Mouse (Mus musculus) midbrain, postnatal 0 days (tissue): ENCODE measurements at regions not wholly inside any gene's neighbourhood (a gene's known extent, or its start where the extent isn't known, plus 50 kb on each side); places are given as distances from the start of the nearest gene placed in this dataset.

Source experiments
- ATAC-seq: fragments of 200-750 bp; cut with Nextera tagmentation; 2 replicates; pipeline ENCODE4 v1.8.0; 2017; ENCODE audit warnings: moderate number of reproducible peaks, mild to moderate bottlenecking, moderate TSS enrichment, moderate library complexity; ENCODE audit not compliant: low FRiP score
- DNase-seq: peaks from one replicate; pipeline ENCODE4 v3.0.0-alpha.2; 2015; ENCODE audit warnings: low spot score
- H3K27ac ChIP-seq: fragments of 300-500 bp; sonication (generic); 2 replicates; pipeline ENCODE4 v1.5.1; 2014; ENCODE audit warnings: low read depth, mild to moderate bottlenecking, low read length, mixed read lengths
- H3K27me3 ChIP-seq: fragments of 300-500 bp; sonication (generic); 2 replicates; pipeline ENCODE4 v1.6.1; 2014; ENCODE audit warnings: low read length, control low read depth, mixed read lengths; ENCODE audit not compliant: insufficient read depth
- H3K36me3 ChIP-seq: fragments of 300-500 bp; sonication (generic); 2 replicates; pipeline ENCODE4 v1.6.1; 2014; ENCODE audit warnings: low read length, control low read depth, mixed read lengths; ENCODE audit not compliant: insufficient read depth
- H3K4me1 ChIP-seq: fragments of 300-500 bp; sonication (generic); 2 replicates; pipeline ENCODE4 v1.6.1; 2014; ENCODE audit warnings: mild to moderate bottlenecking, control low read depth, antibody characterized with exemption, low read length, mixed read lengths; ENCODE audit not compliant: insufficient read depth
- H3K4me2 ChIP-seq: fragments of 300-500 bp; sonication (generic); 2 replicates; pipeline ENCODE4 v1.6.1; 2014; ENCODE audit warnings: low read depth, mild to moderate bottlenecking, low read length, mixed read lengths; ENCODE audit not compliant: poor library complexity, severe bottlenecking
- H3K4me3 ChIP-seq: fragments of 300-500 bp; sonication (generic); 2 replicates; pipeline ENCODE4 v1.5.1; 2014; ENCODE audit warnings: low read depth, mild to moderate bottlenecking, low read length, moderate library complexity
- H3K9ac ChIP-seq: fragments of 300-500 bp; sonication (generic); replicated peaks from 2 replicates; pipeline ENCODE4 v1.6.1; 2014; ENCODE audit warnings: mild to moderate bottlenecking, low read length, moderate library complexity, mixed read lengths; ENCODE audit not compliant: poor library complexity, severe bottlenecking
- H3K9me3 ChIP-seq: fragments of 300-500 bp; sonication (generic); 2 replicates; pipeline ENCODE4 v1.6.1; 2016; ENCODE audit warnings: low read length, control low read depth
- CTCF ChIP-seq: IDR thresholded peaks from 2 replicates; pipeline ENCODE4 v1.5.1; 2016; ENCODE audit warnings: antibody characterized with exemption, mild to moderate bottlenecking
- WGBS: fragments of 180-500 bp; shearing (Covaris S2); extraction: QIAGEN DNeasy Blood & Tissue Kit; methylation state at CpG from one replicate; pipeline ENCODE4 v1.1.7; 2014; 5-methylcytosine and 5-hydroxymethylcytosine counted together

- Histone ChIP-seq H3K9ac (no peak overlapping the region), H3K36me3 (no peaks in the 10 kb centered on the region), H3K27me3 (no peaks in the 10 kb centered on the region), H3K27ac (no peak overlapping the region), H3K9me3 (no peaks in the 10 kb centered on the region), H3K4me3 (no peak overlapping the region), H3K4me2 (no peak overlapping the region), H3K4me1 (no peaks in the 10 kb centered on the region)
- DNase-seq (no peak), ATAC-seq (no peak)
- no peak for TF ChIP-seq CTCF
- WGBS, result 87% methylated on average over 3 of the region's 3 CpGs
Measured at GRCm38 (mm10) chr8:90692516-90692915, 124.7 kb downstream of the Gm19935 start.

DNA sequence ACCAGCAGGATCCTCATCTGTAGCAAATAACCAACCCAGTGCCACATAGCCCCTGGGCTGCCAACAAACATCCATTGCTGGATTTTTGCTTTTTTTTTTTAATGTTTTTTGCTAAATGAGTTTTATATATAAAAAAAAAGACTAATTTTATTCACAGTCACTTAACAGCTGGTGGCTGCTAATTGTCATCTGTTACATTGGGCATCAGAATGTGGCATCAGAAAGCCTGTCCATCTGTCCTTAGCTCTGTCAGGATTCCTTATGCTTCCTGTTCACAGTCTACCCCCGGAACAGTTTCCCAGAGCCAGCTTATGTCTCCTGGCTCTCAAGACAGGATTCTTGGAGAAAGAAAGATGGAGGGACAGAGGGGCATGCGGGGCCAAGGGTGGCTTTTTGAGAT is 132.1 kb downstream of the Gm19935 start:
- Histone ChIP-seq H3K27ac (no peak overlapping the region), H3K27me3 (no peaks in the 10 kb centered on the region), H3K4me2 (no peak overlapping the region), H3K9ac (no peak overlapping the region), H3K36me3 (no peaks in the 10 kb centered on the region), H3K9me3 (no peaks in the 10 kb centered on the region), H3K4me3 (no peak overlapping the region), H3K4me1 (no peaks in the 10 kb centered on the region)
- no peak for DNase-seq
- 84% methylated on average over 2 of the region's 2 CpGs for WGBS
- no peak for ATAC-seq
- no peak for TF ChIP-seq CTCF

GRCm38 (mm10) chr8:90670471-90671057 is 146.6 kb downstream of the Gm19935 start:
- DNase-seq (peak; percentile 60), ATAC-seq (no peak)
- TF ChIP-seq CTCF, result no peak
- Histone ChIP-seq H3K9ac (no peak overlapping the region), H3K4me2 (peak overlapping the region; percentile 33), H3K4me3 (peak overlapping the region; percentile 11), H3K4me1 (0 out of 2 replicates have a peak, but pooled peaks cover 3% of the 10 kb centered on the region), H3K36me3 (no peaks in the 10 kb centered on the region), H3K27ac (peak overlapping the region; percentile 33), H3K27me3 (no peaks in the 10 kb centered on the region), H3K9me3 (no peaks in the 10 kb centered on the region)
- WGBS, result 1% methylated on average over 14 of the region's 14 CpGs

GRCm38 (mm10) chr8:90669396-90669795 is 147.8 kb downstream of the Gm19935 start:
- H3K36me3 ChIP-seq, result no peaks in the 10 kb centered on the region
- H3K4me1 ChIP-seq, result 0 out of 2 replicates have a peak, but pooled peaks cover 3% of the 10 kb centered on the region
- H3K27ac ChIP-seq, result no peak overlapping the region
- no peaks in the 10 kb centered on the region for H3K9me3 ChIP-seq
- peak; percentile 18 for DNase-seq
- H3K4me3 ChIP-seq, result no peak overlapping the region
- H3K27me3 ChIP-seq, result no peaks in the 10 kb centered on the region
- ATAC-seq, result no peak
- no peak overlapping the region for H3K9ac ChIP-seq
- H3K4me2 ChIP-seq, result no peak overlapping the region
- 25% methylated on average over 9 of the region's 9 CpGs for WGBS
- no peak for TF ChIP-seq CTCF

DNA sequence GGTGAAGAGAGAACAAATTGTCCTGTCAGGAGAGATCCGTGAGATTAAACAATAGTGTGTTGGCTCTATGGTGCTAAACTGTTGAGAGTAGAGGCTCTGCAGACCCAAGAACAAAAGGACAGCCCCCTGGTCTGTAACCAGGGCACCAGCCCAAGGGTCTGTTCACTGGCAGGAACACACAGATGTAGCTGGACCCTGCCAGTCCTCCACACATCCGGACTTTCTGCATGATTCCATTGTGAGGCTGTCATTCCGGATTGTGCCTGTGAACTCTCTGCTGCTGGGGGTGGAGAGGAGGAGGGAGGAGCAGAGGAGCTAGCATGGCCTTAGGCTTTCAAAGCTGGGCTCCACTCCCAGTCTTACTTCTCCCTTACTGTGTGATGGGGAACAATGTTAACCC is 158.1 kb downstream of the Gm19935 start:
- H3K9ac ChIP-seq, result no peak overlapping the region
- H3K27me3 ChIP-seq, result no peaks in the 10 kb centered on the region
- no peak for TF ChIP-seq CTCF
- peaks cover 8% of the 10 kb centered on the region; the same call in 1 of the 2 replicates for H3K9me3 ChIP-seq
- ATAC-seq (peak; percentile 47; the same call in 1 of the 2 replicates), DNase-seq (peak; percentile 73)
- H3K4me1 ChIP-seq, result peaks cover 5% of the 10 kb centered on the region; the same call in 1 of the 2 replicates
- no peak overlapping the region for H3K27ac ChIP-seq
- no peak overlapping the region for H3K4me2 ChIP-seq
- WGBS, result 15% methylated on average over 3 of the region's 3 CpGs
- no peaks in the 10 kb centered on the region for H3K36me3 ChIP-seq
- no peak overlapping the region for H3K4me3 ChIP-seq

DNA sequence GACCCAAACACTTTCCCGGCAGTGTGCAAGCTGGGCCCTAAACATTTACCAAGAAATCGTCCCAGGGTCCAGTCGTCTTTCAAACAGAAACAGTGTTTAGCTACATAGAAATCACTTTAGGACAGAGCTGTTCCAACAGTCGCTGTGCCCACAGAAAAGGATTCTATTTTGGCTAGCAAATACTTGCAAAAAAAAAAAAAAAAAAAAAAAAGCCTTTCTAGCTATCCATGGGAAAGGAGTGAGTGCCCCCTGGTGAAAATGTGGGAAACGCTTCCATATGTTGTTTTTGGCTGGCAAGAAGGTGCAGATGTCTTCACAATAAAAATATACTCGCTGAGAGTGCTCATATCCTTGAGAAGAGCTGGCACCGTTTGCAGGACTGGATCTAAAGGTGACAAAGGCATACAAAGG is 159.5 kb downstream of the Gm19935 start:
- Histone ChIP-seq H3K4me3 (no peak overlapping the region), H3K27me3 (no peaks in the 10 kb centered on the region), H3K36me3 (no peaks in the 10 kb centered on the region), H3K4me2 (peak overlapping the region; percentile 28; the same call in 1 of the 2 replicates), H3K9me3 (peaks cover 8% of the 10 kb centered on the region; the same call in 1 of the 2 replicates), H3K9ac (no peak overlapping the region), H3K4me1 (peaks cover 5% of the 10 kb centered on the region; the same call in 1 of the 2 replicates), H3K27ac (no peak overlapping the region)
- peak; percentile 88 for TF ChIP-seq CTCF
- no peak for ATAC-seq
- WGBS, result 7% methylated on average over 7 of the region's 7 CpGs
- DNase-seq, result peak; percentile 90
